Mouse (Mus musculus) megakaryocyte, embryonic 14.5 days (primary cell): ENCODE measurements around the gene Ttc7b. TPM values are rescaled to one million over a fixed set of nuclear protein-coding genes. Genes with fewer than 3 reads are reported as not detected.

Experiments used
- H3K27me3 ChIP-seq: replicated peaks from 2 replicates; pipeline ENCODE3; 2012; ENCODE audit warnings: inconsistent platforms
- H3K36me3 ChIP-seq: replicated peaks from 2 replicates; pipeline ENCODE3; 2012; ENCODE audit warnings: low read length, inconsistent platforms, mixed read lengths
- H3K4me1 ChIP-seq: 2 replicates; pipeline ENCODE4 v1.6.1; 2012; ENCODE audit warnings: inconsistent platforms
- H3K4me3 ChIP-seq: replicated peaks from 2 replicates; pipeline ENCODE3; 2012; ENCODE audit warnings: moderate library complexity, mild to moderate bottlenecking, inconsistent platforms
- H3K9me3 ChIP-seq: 2 replicates; pipeline ENCODE4 v1.6.1; 2012; ENCODE audit warnings: inconsistent platforms
- FLI1 ChIP-seq: IDR thresholded peaks from 2 replicates; pipeline ENCODE4 v1.6.1; 2012; ENCODE audit warnings: low read length, inconsistent platforms, mixed read lengths
- GATA1 ChIP-seq: IDR thresholded peaks from 3 replicates; pipeline ENCODE4 v1.6.1; 2012; ENCODE audit warnings: mixed read lengths, low read length, inconsistent platforms, borderline replicate concordance
- polyA plus RNA-seq: library from polyadenylated mRNA; stranded (reverse); fragments of >175 nt; gene quantifications from 2 replicates; pipeline ENCODE4 v1.2.3, GENCODE M21; 2012; ENCODE audit warnings: low replicate concordance; ENCODE audit not compliant: insufficient read depth

The Ttc7b gene
- polyA plus RNA-seq, 1 experiment: 170 TPM

- H3K9me3 ChIP-seq: no peaks in the 10 kb centered on the region
- H3K4me3 ChIP-seq: no peak overlapping the region
- no peaks in the 10 kb centered on the region for H3K27me3 ChIP-seq
- H3K4me1 ChIP-seq: peaks cover 9% of the 10 kb centered on the region
- no peak for TF ChIP-seq FLI1
- no peak for TF ChIP-seq GATA1
- peaks cover 95% of the 10 kb centered on the region for H3K36me3 ChIP-seq
Observed at GRCm38 (mm10) chr12:100380697-100381291, 139.8 kb downstream of the Ttc7b start.

- Histone ChIP-seq H3K4me3 (no peak overlapping the region), H3K4me1 (peaks cover 9% of the 10 kb centered on the region), H3K9me3 (no peaks in the 10 kb centered on the region), H3K36me3 (peaks cover 95% of the 10 kb centered on the region), H3K27me3 (no peaks in the 10 kb centered on the region)
- no peak for TF ChIP-seq GATA1
- TF ChIP-seq FLI1: no peak
Observed at GRCm38 (mm10) chr12:100379833-100380232, 140.8 kb downstream of the Ttc7b start.

- H3K4me1 ChIP-seq: peaks cover 9% of the 10 kb centered on the region
- peaks cover 96% of the 10 kb centered on the region for H3K36me3 ChIP-seq
- TF ChIP-seq GATA1 (no peak), FLI1 (no peak)
- no peak overlapping the region for H3K4me3 ChIP-seq
- H3K9me3 ChIP-seq: no peaks in the 10 kb centered on the region
- no peaks in the 10 kb centered on the region for H3K27me3 ChIP-seq
Observed at GRCm38 (mm10) chr12:100378266-100378665, 142.4 kb downstream of the Ttc7b start.

- Histone ChIP-seq H3K4me1 (peaks cover 9% of the 10 kb centered on the region), H3K27me3 (no peaks in the 10 kb centered on the region), H3K9me3 (no peaks in the 10 kb centered on the region)
Observed at GRCm38 (mm10) chr12:100377791-100378190, 142.8 kb downstream of the Ttc7b start.

GRCm38 (mm10) chr12:100375801-100376200, 144.8 kb downstream of the Ttc7b start:
- TF ChIP-seq GATA1 (no peak), FLI1 (no peak)
- peaks cover 96% of the 10 kb centered on the region for H3K36me3 ChIP-seq
- 0 out of 2 replicates have a peak, but pooled peaks cover under 1% of the 10 kb centered on the region for H3K9me3 ChIP-seq
- no peak overlapping the region for H3K4me3 ChIP-seq
- no peaks in the 10 kb centered on the region for H3K27me3 ChIP-seq
- peaks cover 9% of the 10 kb centered on the region for H3K4me1 ChIP-seq

More at GRCm38 (mm10) chr12:100377791-100378190, 142.8 kb downstream of the Ttc7b start:
- TF ChIP-seq GATA1: no peak
- no peak for TF ChIP-seq FLI1
- H3K36me3 ChIP-seq: peaks cover 96% of the 10 kb centered on the region
- no peak overlapping the region for H3K4me3 ChIP-seq

- peaks cover 97% of the 10 kb centered on the region for H3K36me3 ChIP-seq
- H3K4me3 ChIP-seq: no peak overlapping the region
- no peak for TF ChIP-seq GATA1
- no peak for TF ChIP-seq FLI1
- H3K9me3 ChIP-seq: 0 out of 2 replicates have a peak, but pooled peaks cover 6% of the 10 kb centered on the region
- H3K27me3 ChIP-seq: no peaks in the 10 kb centered on the region
- no peaks in the 10 kb centered on the region for H3K4me1 ChIP-seq
Observed at GRCm38 (mm10) chr12:100372785-100373184, 147.8 kb downstream of the Ttc7b start.

- peaks cover 99% of the 10 kb centered on the region for H3K36me3 ChIP-seq
- TF ChIP-seq FLI1 (no peak), GATA1 (no peak)
- H3K4me3 ChIP-seq: peak overlapping the region; percentile 24
- H3K27me3 ChIP-seq: no peaks in the 10 kb centered on the region
- no peaks in the 10 kb centered on the region for H3K4me1 ChIP-seq
- H3K9me3 ChIP-seq: 0 out of 2 replicates have a peak, but pooled peaks cover 6% of the 10 kb centered on the region
Observed at GRCm38 (mm10) chr12:100372015-100372414, 148.6 kb downstream of the Ttc7b start.

GRCm38 (mm10) chr12:100369786-100370185, 150.8 kb downstream of the Ttc7b start:
- no peak overlapping the region for H3K4me3 ChIP-seq
- H3K36me3 ChIP-seq: peaks cover 99% of the 10 kb centered on the region
- TF ChIP-seq FLI1 (no peak), GATA1 (no peak)
- no peaks in the 10 kb centered on the region for H3K27me3 ChIP-seq
- H3K4me1 ChIP-seq: no peaks in the 10 kb centered on the region
- H3K9me3 ChIP-seq: 0 out of 2 replicates have a peak, but pooled peaks cover 6% of the 10 kb centered on the region

- H3K4me1 ChIP-seq: 0 out of 2 replicates have a peak, but pooled peaks cover under 1% of the 10 kb centered on the region
- 0 out of 2 replicates have a peak, but pooled peaks cover 6% of the 10 kb centered on the region for H3K9me3 ChIP-seq
- H3K36me3 ChIP-seq: peaks cover 99% of the 10 kb centered on the region
- TF ChIP-seq FLI1: no peak
- no peak for TF ChIP-seq GATA1
- H3K27me3 ChIP-seq: no peaks in the 10 kb centered on the region
- H3K4me3 ChIP-seq: no peak overlapping the region
Observed at GRCm38 (mm10) chr12:100369220-100369619, 151.4 kb downstream of the Ttc7b start.

GRCm38 (mm10) chr12:100361330-100361729, 159.3 kb downstream of the Ttc7b start:
- Histone ChIP-seq H3K4me3 (no peak overlapping the region), H3K36me3 (peaks cover 99% of the 10 kb centered on the region), H3K4me1 (peaks cover 54% of the 10 kb centered on the region), H3K9me3 (no peaks in the 10 kb centered on the region), H3K27me3 (no peaks in the 10 kb centered on the region)
- TF ChIP-seq GATA1: no peak
- TF ChIP-seq FLI1: no peak
